ENCODE assay signal across 3 mouse cellular contexts in genomic region chr3:95962182-95962581, GRCm38 (mm10). TPM values are rescaled to one million over a fixed set of nuclear protein-coding genes. Genes with fewer than 3 reads are reported as not detected.
"Had no signal": no experiment of that assay in that cellular context is flagged by ENCODE, and none has a peak within 500 bp of the region (broad histone marks: within the 10 kb centered on the region; RNA-seq: fewer than 3 reads in every experiment).

No protein-coding gene starts in this region.

RNA-seq across cellular contexts. Expression of gene Car14, which starts 57.7 kb away (rescaled TPM):
- total RNA-seq: megakaryocyte progenitor cell, adult 5-6 weeks; neutrophil, adult 5-6 weeks had no signal
- polyA plus RNA-seq: macrophage had no signal
